Mouse (Mus musculus) forebrain, embryonic 10.5 days (tissue): ENCODE results near the gene Gm49359. TPM values are rescaled to one million over a fixed set of nuclear protein-coding genes. Genes with fewer than 3 reads are reported as not detected.
"Not testable (repeated sequence)": the region's sequence is repeated elsewhere in the genome, so short reads cannot be mapped to it uniquely, and the experiment has no call there.

Experiments
- DNase-seq: peaks from one replicate; pipeline ENCODE4 v3.0.0-alpha.2; 2017; ENCODE audit warnings: low spot score; ENCODE audit errors: extremely low spot score
- H3K27ac ChIP-seq: fragments of 300-500 bp; sonication (generic); 2 replicates; pipeline ENCODE4 v1.5.1; 2016; ENCODE audit warnings: mild to moderate bottlenecking
- H3K27me3 ChIP-seq: fragments of 300-500 bp; sonication (generic); 2 replicates; pipeline ENCODE4 v1.6.1; 2016; ENCODE audit warnings: mild to moderate bottlenecking; ENCODE audit not compliant: poor library complexity, severe bottlenecking
- H3K36me3 ChIP-seq: fragments of 300-500 bp; sonication (generic); replicated peaks from 2 replicates; pipeline ENCODE4 v1.6.1; 2016; ENCODE audit warnings: mild to moderate bottlenecking, moderate library complexity
- H3K4me1 ChIP-seq: fragments of 300-500 bp; sonication (generic); 2 replicates; pipeline ENCODE4 v1.6.1; 2016
- H3K4me3 ChIP-seq: fragments of 300-500 bp; sonication (generic); 2 replicates; pipeline ENCODE4 v1.5.1; 2016; ENCODE audit warnings: mild to moderate bottlenecking, moderate library complexity
- H3K9me3 ChIP-seq: fragments of 300-500 bp; sonication (generic); 2 replicates; pipeline ENCODE4 v1.6.1; 2016; ENCODE audit warnings: mild to moderate bottlenecking, moderate library complexity
- WGBS: fragments of 180-500 bp; shearing (Covaris S2); methylation state at CpG from one replicate; pipeline ENCODE4 v1.1.7; 2016; 5-methylcytosine and 5-hydroxymethylcytosine counted together
- microRNA-seq: library from miRNA; unstranded; fragments of <30 nt; microRNA quantifications from one replicate; pipeline ENCODE4, GENCODE M21; 2017
- polyA plus RNA-seq: library from polyadenylated mRNA; unstranded; fragments of >200 nt; fragmentation: Nextera tagmentation; extraction: Ambion mirVana; gene quantifications from 2 replicates; pipeline ENCODE4 v1.2.1, GENCODE M21; 2016

The Gm49359 gene
- polyA plus RNA-seq, result 10.3 and 13.2 TPM in 2 replicates

DNA sequence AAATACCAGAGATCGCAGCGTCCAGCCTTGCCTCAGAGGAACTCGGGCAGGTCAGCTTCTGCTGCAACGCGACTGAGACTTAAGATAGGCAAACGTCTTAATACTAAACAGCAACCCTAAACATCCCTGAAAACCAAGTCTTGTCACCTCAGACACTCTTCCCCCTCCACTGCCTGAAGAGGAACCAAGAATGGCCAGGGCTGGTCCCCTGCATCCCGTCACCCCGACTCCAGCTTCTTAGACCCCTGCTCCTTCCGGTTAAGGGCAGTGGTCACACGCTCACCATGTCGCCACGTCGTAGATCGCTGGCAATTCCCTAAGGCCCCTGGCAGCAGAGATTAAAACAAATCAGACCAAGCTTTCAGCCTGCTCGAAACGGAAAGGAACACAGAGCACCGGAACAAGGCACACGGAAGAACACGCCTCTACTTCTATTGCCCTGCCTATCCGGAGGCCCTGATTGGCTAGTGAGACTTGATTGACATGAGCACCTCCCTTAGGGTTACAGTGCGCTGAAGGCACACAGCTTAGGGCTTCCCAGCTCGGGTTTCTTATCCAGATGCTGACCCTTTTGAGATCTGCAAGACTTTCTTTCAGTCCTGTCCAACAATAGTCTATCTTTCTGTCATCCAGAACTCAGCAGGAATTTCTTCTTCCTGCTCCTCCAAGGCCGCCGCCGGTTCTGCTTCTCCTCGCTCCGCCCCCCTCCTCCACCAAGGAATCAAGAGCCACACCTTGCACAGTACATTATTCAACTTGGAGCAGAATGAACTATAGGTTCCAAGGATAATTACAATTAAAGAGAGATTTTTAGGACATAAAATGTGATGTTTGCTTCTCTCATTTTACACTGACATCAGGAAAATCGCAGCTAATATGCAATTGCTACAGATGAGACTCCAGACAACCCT lies at the start of gene Gm49359:
Gene Gm49359, minus strand, starts transcription at position 409 of the 911 bp plus-strand sequence.
- Histone ChIP-seq H3K27ac (peak within 1 kb of the TSS; percentile 86), H3K4me3 (peak within 1 kb of the TSS; percentile 68), H3K36me3 (peaks cover 29% of the 10 kb centered on the region), H3K9me3 (peaks cover 22% of the 10 kb centered on the region)
- H3K4me1 ChIP-seq, H3K27me3 ChIP-seq: not testable (repeated sequence)
- WGBS, result 5% methylated on average over 28 of the region's 28 CpGs
- peak; percentile 79 for DNase-seq

DNA sequence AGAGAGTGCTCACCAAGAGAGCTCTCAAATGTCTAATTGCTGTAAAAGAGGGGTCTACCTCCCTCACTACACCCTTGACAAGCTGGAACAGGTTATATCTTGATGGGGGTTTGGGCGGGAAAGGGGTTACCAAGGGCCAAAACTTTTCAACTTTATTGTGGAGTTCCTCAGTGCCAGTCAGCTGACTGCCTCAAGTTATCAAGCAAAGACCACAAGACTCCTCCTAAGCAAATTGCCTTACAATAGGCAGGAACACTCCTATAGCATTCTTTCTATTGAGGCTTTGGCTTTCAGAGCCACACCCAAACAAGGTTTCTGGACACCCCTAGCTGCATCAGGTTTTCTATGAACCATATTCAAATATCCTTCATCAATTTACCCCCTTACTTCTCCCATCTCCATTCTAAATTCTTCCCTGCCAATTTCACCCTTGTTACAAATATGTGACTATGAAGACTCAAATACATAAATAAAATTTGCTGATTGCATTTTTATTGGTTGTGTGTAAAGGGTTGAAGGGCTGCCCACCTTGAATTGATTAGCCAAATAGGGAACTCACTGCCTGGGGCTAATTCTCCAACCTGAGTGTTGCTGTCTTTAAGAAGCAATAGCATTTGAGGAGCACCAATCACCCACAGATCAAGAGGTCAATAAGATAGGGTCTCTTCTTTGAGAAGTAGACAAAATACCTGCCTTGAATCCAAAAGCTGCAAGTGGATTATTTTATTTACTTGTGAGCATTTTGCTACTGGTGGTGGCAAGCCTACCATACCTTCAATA lies 44.2 kb upstream of the Gm49359 start:
- H3K36me3 ChIP-seq, H3K27me3 ChIP-seq, H3K27ac ChIP-seq, H3K4me1 ChIP-seq, DNase-seq, H3K4me3 ChIP-seq: not testable (repeated sequence)
- H3K9me3 ChIP-seq, result peaks cover 12% of the 10 kb centered on the region; the same call in 1 of the 2 replicates
- WGBS, result 91% methylated on average over 1 of the region's 1 CpGs

DNA sequence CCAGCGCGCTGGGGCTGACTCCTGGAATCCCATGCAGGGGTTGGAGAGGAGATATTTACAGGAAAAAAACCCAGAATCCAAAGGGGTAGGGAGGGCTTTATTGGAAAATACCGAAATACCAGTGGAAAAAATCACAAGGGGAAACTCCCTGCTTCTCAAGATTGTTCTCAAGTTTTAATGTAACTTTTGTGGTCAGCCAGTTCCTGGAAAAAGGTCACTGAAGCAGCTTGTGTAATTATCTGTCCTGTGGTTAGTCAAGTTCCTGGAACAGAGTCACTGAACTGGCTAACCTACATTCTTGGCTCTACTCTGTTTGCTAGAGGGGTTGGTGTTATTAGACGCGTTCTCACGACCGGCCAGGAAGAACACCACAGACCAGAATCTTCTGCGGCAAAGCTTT lies 6.0 kb upstream of the Gm49359 start:
- WGBS, result 95% methylated on average over 8 of the region's 8 CpGs
- H3K27me3 ChIP-seq, result not testable (repeated sequence)

DNA sequence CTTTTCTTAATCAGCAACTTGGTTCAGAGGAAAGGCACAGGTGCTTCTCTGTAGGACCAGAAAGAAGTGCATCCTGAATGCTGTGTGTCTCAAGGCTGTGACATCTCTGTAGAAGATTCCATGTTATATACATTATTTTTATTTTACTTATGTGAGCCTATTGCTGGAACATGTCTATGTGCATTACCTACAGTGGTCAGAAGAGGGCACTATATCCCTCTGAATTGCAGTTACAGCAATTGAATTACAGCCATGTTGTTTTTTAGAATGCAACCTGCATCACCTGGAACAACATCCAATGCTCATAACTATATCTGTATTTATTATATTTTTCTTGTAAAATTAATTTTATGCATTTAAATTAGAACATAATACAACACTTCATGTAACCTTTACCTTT lies 3.3 kb upstream of the Gm49359 start:
- not testable (repeated sequence) for DNase-seq, H3K27me3 ChIP-seq, H3K36me3 ChIP-seq, H3K4me1 ChIP-seq, H3K4me3 ChIP-seq, H3K27ac ChIP-seq
- peaks cover 13% of the 10 kb centered on the region; the same call in 1 of the 2 replicates for H3K9me3 ChIP-seq

More for the DNA sequence above, 6.0 kb upstream of the Gm49359 start:
- H3K27ac ChIP-seq, H3K4me1 ChIP-seq, H3K36me3 ChIP-seq, H3K4me3 ChIP-seq, H3K9me3 ChIP-seq, DNase-seq: not testable (repeated sequence)

Small RNAs within 50 kb of the gene (microRNA-seq; reads per million reads assigned to microRNA genes)
- not detected for gene Gm22256

Other genes starting within 250 kb of the Gm49359 start
- gene Gm3604, start 83.7 kb downstream of the Gm49359 start, polyA plus RNA-seq, result 3.4 and 3.9 TPM in 2 replicates
- gene Zfp935, start 91.7 kb upstream of the Gm49359 start, polyA plus RNA-seq, result 0.23 TPM in 1 of 2 replicates, not detected in the other
- gene Zfp934, start 104.4 kb upstream of the Gm49359 start, polyA plus RNA-seq, result 21.5 and 23.1 TPM in 2 replicates
- 16.4 and 17.5 TPM in 2 replicates for gene 6720489N17Rik, start 157.3 kb upstream of the Gm49359 start, polyA plus RNA-seq